15 mouse cellular contexts compared by ENCODE assay signal in the genomic region with DNA sequence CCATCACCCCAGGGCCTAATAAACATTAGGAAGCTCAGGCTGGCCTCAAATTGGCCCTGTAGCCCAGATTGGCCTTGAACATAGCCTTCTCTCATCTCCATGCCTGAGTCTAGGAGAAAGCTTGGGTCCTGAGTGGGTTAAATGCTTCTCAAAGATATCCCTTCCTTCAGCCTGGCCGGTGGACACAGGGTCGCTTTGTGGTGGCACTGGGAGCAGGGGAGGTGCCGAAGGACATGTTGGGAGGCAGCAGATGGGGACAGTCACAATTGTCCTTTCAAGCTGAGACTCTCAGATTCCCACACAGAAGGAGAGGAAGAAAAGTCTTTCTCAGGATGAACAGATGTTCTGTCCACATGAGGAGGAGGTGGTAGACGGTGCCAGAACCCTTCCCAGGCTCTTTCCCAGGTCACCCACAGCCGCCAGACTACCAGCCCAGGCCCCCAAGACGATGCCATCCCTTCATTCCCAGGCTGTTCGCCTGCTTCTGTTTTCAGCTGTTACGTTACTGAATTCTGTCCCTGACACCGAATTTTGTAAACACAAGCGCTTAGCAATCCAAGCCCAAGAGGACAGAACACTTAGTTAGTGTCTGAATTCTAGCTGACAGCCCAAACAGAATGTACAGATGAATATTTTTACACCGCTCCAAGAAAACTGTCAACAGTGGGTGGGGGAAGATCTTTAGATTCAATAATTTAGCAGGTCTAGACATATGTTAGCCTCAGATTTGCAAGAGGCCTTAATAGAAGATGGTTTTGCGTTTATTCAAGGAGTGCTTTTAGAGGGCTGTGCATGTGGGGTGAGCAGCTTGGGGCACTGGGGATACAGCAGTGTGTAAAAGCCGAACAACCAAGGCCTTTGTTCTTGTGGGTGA. TPM values are rescaled to one million over a fixed set of nuclear protein-coding genes. Genes with fewer than 3 reads are reported as not detected.
A peak's percentile ranks its signal among the peaks of the same experiment; 100 is the strongest.
DNase-seq lines count a peak whose midpoint lies in the region; ATAC-seq and TF ChIP-seq lines count a peak whose summit lies in the region.
"Had no signal": no experiment of that assay in that cellular context is flagged by ENCODE, and none has a peak within 500 bp of the region (broad histone marks: within the 10 kb centered on the region; RNA-seq: fewer than 3 reads in every experiment).

No protein-coding gene starts in this region.

- no peak overlapping the region for H3K4me2 ChIP-seq in forebrain, embryonic 16.5 days (ENCODE audit: low read length)
- H3K4me2 ChIP-seq: liver, embryonic 13.5 days; neural tube, embryonic 13.5 days had no signal

- peak overlapping the region; percentile 67 for H3K27ac ChIP-seq in forebrain, embryonic 16.5 days (ENCODE audit: low read length)
- H3K27ac ChIP-seq: liver, embryonic 13.5 days; neural tube, embryonic 13.5 days had no signal

- H3K9ac ChIP-seq in forebrain, embryonic 16.5 days (replicated peaks; ENCODE audit: low read depth, low read length) = no peak overlapping the region
- H3K9ac ChIP-seq: liver, embryonic 13.5 days; neural tube, embryonic 13.5 days had no signal

- no peak for TF ChIP-seq POLR2A in brain, embryonic 14.5 days (IDR thresholded peaks at IDR 0.05; ENCODE audit: borderline replicate concordance, extremely low read depth, insufficient read depth, insufficient read length, poor library complexity, severe bottlenecking)

- TF ChIP-seq CTCF in brain, embryonic 14.5 days (IDR thresholded peaks at IDR 0.05; ENCODE audit: borderline replicate concordance, extremely low read depth, insufficient read depth, insufficient read length) = no peak

- DNase-seq in layer of hippocampus, adult 11-12 months (ENCODE audit: low spot score) = peak; percentile 20
- DNase-seq in layer of hippocampus, postnatal 25 days (ENCODE audit: extremely low spot score in 1 of 2, low spot score in 1 of 2) = no peak
- peak; percentile 85 for DNase-seq in brain, embryonic 14.5 days (ENCODE audit: low read depth)
- DNase-seq in left cerebral cortex, postnatal 25 days (ENCODE audit: low spot score in 2 of 2) = peak; percentile 54 to 79
- no peak for DNase-seq in B cell, adult 2 months
- DNase-seq in spleen, postnatal 36 days (ENCODE audit: low spot score in 2 of 2) = no peak
- DNase-seq: adrenal gland, postnatal 25 days; cerebellum, adult 9-11 months; gastrocnemius, postnatal 14 days; liver, embryonic 13.5 days had no signal

- H3K4me3 ChIP-seq in forebrain, embryonic 16.5 days (replicated peaks; ENCODE audit: low read length) = no peak overlapping the region
- H3K4me3 ChIP-seq: liver, embryonic 13.5 days; neural tube, embryonic 13.5 days had no signal

- H3K4me1 ChIP-seq in forebrain, embryonic 16.5 days (replicated peaks; ENCODE audit: control insufficient read depth, insufficient read depth, low read length) = peaks cover 34% of the 10 kb centered on the region
- H3K4me1 ChIP-seq: liver, embryonic 13.5 days had no signal

- H3K36me3 ChIP-seq in forebrain, embryonic 16.5 days (ENCODE audit: control insufficient read depth, insufficient read depth) = no peaks in the 10 kb centered on the region
- H3K36me3 ChIP-seq: liver, embryonic 13.5 days; neural tube, embryonic 13.5 days had no signal

- intact Hi-C loops in left cerebral cortex, postnatal 25 days (cut with DNase I) = no loop called here

- H3K27me3 ChIP-seq in forebrain, embryonic 16.5 days (replicated peaks; ENCODE audit: control insufficient read depth, insufficient read depth, low read length) = peaks cover 10% of the 10 kb centered on the region
- H3K27me3 ChIP-seq: neural tube, embryonic 13.5 days had no signal

- WGBS in forebrain, embryonic 16.5 days = 50% methylated on average over 13 of the region's 13 CpGs

- H3K9me3 ChIP-seq in forebrain, embryonic 16.5 days (ENCODE audit: control insufficient read depth, low read length) = no peaks in the 10 kb centered on the region
- H3K9me3 ChIP-seq: liver, embryonic 13.5 days; neural tube, embryonic 13.5 days had no signal

- ATAC-seq in forebrain, embryonic 16.5 days = peak; percentile 67
- ATAC-seq: intestine, postnatal 0 days had no signal

RNA-seq across cellular contexts. Expression of a gene that starts 23.2 kb away (rescaled TPM):
- total RNA-seq in layer of hippocampus, postnatal 25 days (2021) = 1 to 10 TPM; 8.2 to 8.5 TPM
- 1.0 and 2.8 TPM in 2 replicates for polyA plus RNA-seq in brain, embryonic 14.5 days (2012; rRNA removed)
- 4.1 and 5.4 TPM in 2 replicates for polyA plus RNA-seq in forebrain, embryonic 16.5 days (2015; fragmentation: Nextera tagmentation; extraction: Ambion mirVana)
- total RNA-seq in left cerebral cortex, postnatal 25 days (2021) = 1 to 10 TPM; 8.2 to 8.8 TPM
- total RNA-seq: megakaryocyte, adult 5-6 weeks had no signal
- polyA plus RNA-seq: spleen, adult 2 months had no signal

Comparison
In these comparisons a context has a peak if more than half of its experiments do, and no peak if none do; other contexts are left out.
1. DNase-seq: peak in layer of hippocampus, adult 11-12 months (single experiment), brain, embryonic 14.5 days (single experiment) and left cerebral cortex, postnatal 25 days (2 of 2); none in layer of hippocampus, postnatal 25 days (0 of 2), B cell, adult 2 months (0 of 2) and spleen, postnatal 36 days (0 of 2).